Mouse (Mus musculus) spleen, postnatal 4 days (tissue): ENCODE measurements around the gene Serinc4.
A peak's percentile ranks its signal among the peaks of the same experiment; 100 is the strongest.

Experiments used
- DNase-seq, 2 experiments: peaks; one replicate each; pipeline ENCODE4 v3.0.0; 2022; ENCODE audit warnings: low spot score in 2 of 2

The Serinc4 gene

DNA sequence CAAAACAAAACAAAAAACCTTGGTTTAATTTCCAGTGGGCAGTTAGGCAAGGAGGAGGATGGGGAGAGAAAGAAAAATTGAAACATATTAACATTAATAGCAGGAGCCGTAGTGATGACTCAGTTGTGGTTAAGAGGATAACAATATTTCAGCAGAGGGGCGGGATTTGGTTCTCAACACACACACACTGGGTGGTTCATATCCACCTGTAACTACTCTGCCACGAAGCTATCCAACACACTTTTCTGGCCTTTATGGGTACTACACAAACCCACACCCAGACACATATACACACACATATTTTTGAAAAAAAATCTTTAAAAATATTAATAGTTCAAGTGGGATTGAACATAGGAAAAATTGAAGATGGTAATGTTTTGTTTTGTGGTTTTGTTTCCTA, 9.6 kb downstream of the Serinc4 start:
- no peak for DNase-seq

DNA sequence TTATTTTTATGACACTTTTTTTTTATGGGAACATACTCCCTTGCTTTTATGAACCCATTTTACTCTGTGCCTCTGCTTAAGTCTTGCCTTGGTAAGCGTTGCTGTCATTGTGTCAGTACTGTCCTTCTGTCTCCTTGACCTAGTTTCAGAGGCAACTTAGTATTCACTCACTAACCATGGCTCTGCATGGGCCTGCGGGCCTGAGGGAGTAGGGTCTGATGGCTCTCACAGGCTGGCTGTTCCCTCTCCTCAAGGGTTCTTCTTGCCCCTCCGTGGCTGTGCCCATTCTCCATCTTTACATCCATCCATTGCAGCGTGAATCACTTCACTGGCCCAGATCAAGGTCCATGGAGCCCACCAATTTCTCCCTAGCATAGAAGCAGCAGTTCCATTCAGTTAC, 10.1 kb downstream of the Serinc4 start:
- no peak for DNase-seq

DNA sequence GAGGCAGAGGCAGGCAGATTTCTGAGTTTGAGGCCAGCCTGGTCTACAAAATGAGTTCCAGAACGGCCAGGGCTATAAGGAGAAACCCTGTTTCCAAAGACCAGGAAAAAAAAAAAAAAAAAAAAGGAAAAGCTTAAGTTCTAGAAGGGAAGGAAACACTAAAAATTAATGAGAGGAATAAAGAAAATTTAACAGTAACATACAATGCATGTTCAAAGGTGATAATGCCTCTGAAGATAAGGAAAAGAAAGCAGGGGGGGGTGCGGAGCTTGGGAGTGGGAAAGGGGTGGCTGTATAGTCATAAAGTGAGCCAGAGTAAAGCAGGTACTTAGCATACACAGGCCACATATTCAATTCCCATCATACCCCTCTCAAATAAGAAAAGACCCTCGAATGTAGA, 11.5 kb downstream of the Serinc4 start:
- no peak for DNase-seq

GRCm38 (mm10) chr2:121444178-121444577, 12.4 kb downstream of the Serinc4 start, which contains the start of gene Ell3:
Gene Ell3, minus strand, starts transcription at chr2:121444278.
- no peak for DNase-seq

DNA sequence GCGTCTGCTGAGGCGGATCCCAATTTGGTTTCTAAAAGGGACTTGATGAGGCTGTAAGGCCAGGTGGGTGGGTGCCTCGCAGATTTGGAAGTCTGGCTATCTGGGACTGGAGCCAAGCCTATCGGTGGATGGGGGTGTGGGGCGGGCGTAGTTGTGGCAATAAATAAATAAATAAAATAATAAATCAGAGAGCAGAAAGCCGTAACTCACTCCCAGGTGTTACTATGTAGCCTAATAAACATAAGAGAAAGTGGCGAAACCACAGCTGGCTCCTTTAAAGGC, 13.6 kb downstream of the Serinc4 start:
- no peak for DNase-seq

DNA sequence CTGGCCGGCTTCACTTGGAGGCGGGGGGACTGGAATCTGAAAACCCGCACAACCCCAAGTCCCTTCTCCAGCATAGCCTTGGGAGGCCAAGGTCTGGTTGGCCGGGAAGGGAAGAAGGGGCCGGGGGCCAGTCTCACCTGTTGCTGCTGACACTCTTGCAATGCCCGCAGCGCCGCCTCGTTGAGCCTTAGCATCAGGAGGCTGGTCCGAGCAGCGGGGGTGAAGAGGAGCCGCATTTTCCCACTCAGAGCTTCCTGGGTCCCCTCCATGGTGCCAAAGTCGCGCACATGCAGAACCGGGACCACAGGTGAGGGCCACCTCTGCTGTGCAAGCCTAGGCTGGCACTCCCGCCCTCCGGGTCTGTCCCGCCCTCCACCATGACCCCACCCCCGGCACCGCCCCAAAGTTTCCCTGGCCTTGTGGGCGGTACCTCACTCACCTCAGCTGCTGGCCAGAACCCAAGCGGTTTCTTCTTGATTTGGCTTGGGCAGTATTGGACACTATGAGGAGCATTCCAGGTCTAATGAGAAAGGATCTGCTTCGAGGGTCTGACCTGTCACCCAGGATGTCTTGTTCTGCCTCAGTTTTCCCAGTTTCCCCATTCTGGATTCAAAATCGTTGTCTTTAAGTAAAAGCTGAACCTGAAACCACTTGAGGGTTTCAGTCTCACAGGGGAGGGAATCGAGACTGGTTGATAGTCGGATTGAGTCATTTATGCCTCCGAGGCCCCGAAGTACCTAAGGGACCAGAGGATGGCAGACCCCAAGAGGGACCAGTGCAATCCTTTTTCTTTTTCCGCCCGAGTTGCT, 14.1 kb downstream of the Serinc4 start:
- DNase-seq = peak; percentile 81 to 89

GRCm38 (mm10) chr2:121441800-121442199, 14.8 kb downstream of the Serinc4 start:
- peak; percentile 58 to 68 for DNase-seq

DNA sequence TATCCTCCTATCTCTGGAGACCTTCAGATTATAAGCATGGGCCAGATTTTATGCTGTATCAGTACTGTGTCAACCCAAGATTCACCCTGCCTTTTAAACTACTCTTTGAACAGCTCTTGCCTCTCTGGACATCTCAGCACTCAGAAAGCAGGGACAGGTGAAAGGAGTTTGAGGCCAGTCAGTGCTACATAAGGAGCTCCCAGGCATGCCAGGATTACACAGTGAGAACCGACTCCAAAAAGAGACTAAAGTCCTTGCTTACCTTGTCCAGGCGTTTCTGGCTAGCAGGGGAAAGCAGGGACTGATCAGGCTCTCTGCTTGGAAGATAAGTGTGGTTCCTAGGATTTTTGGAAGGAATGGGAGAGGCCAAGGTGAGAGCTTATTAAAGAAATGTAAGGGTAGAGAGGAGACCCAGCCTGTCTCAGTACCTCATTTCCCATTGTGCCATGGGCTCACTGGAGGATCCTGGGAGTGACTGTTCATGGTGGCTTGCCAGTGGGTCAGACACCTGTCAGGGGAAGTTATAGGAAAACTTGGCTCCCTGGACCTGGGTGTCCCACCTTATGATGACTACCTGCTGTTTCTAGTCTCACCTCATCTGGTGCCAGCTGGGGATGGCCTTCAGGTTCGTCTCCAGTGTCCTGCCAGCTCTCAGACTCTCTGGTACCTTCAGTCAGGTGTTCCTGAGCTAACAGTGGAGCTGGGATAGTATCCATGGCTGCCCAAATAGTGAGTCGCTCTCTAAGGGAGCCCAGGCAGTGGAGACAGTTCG, 15.6 kb downstream of the Serinc4 start:
- DNase-seq = no peak

DNA sequence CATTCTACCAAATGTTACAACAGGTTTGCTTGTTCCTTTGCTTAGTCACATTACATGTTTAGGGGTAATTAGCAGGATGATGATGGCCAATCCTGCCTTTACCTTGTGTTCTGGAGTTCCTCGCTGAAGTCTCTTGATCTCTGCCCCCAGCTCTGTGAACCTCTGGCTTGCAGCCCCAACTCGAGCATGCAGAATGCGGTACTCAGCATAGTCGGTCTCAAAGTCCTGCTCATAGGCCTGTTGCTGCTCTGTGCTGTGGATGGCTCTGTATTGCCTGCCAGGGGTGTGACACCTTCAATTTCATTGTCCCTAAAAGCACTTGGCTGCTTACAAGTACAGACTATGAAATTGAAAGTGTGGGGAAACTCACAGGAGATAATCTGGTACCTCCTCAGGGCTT, 16.8 kb downstream of the Serinc4 start:
- DNase-seq = no peak

- no peak for DNase-seq
These were observed 21.7 kb downstream of the Serinc4 start for GRCm38 (mm10) chr2:121434854-121435253.

GRCm38 (mm10) chr2:121425890-121426289, 30.7 kb downstream of the Serinc4 start:
- DNase-seq = no peak

GRCm38 (mm10) chr2:121423166-121423565, 33.4 kb downstream of the Serinc4 start:
- no peak for DNase-seq

DNA sequence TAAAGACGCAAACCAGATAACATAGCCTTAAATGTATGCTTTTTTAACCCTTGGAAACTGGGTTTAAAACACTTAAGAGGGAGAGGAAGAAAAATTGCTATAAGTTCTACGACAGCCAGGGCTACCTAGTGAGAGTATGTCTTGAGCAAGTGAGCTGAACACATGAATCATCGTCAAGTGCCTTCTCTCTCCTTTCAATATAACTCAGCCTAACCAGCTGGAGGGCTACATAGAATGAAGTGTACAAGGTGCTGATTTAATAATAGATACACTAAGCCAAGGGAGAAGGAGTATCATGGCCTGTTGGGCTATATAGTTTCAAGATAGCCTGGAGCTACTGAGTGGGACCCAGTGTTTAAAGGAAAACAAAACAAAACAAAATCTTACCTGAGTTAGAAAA, 38.1 kb downstream of the Serinc4 start:
- DNase-seq = no peak

- no peak for DNase-seq
These were observed 40.2 kb downstream of the Serinc4 start for GRCm38 (mm10) chr2:121416356-121416755.

DNA sequence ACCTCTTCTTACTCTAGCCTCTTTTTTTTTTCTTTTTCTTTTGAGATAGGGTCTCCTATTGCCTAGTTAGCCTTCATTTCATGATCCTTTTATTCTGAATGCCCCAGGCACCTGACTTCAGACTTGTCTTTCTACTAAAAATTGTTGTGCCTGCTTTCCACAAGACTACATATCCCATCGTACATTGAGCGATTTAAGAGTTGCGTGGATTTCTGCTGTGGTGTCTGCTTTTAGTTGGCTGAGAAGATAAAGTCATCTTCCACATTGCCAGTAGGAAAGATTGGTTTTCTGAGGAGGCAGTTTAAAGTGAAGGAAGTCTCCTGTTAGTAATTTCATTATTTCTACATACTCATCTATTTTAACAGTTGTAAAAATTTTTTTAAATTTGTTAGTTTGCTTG, 41.0 kb downstream of the Serinc4 start:
- no peak for DNase-seq

DNA sequence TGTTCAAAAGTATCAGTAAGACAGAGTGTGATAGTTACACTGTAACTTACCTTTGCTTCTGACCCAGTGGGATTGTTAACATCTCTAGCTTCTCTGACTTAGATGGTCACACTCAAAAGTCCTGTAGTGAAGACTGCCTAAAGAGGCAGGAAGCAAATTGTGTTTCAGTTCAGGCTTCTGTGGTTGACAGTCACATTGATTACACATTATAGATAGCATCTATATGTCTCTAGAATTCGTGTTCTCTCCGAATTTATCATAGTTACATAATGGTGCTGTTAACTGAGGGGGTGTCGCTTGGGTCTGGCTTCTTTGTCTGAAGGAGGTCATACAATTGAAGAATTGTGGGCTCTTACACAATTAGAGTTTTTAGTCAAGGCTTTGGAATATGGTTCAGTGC, 41.5 kb downstream of the Serinc4 start:
- no peak for DNase-seq

- DNase-seq = no peak
These were observed 42.4 kb downstream of the Serinc4 start for GRCm38 (mm10) chr2:121414139-121414685.

DNA sequence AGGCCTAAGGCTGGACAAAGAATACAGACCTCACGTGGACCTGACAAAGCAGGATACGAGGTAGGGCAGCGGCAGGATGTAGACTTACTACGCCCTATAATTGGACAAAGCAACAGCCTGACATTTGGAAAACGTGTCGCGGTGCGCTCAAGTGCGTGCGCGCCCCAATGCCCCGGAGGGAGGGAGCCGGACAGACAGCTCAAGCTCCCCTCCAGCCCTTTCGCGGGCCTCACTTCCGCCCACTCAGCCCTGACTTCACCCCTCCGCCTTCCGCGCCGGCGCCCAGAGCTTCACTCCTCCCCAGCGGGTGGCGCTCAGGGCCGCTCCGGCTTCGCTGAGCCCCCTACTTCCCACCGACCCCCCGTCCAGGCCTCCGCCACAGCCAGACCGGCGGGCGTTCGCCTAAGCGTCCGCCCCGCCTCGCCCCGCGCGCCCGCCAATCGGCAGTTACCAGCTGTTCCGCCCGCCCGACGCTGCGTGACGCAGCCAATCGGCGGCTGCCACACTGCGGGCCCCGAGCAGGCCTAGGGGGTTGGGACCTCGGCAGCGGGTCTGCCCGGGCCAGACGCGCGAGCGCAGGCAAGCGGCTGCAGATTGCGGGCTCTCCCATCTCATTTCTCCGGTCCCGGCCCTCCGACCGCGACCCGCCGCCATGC, 43.1 kb downstream of the Serinc4 start, which contains the start of the genes Pdia3 and Catsper2:
Pdia3 (plus strand) TSS at position 389 of the 656 bp plus-strand sequence.
Catsper2 (minus strand) TSS at position 406 of the 656 bp plus-strand sequence.
- DNase-seq = peak; percentile 94 to 97

GRCm38 (mm10) chr2:121412843-121413386, 43.7 kb downstream of the Serinc4 start:
- peak in 1 of 2 experiments; percentile 21 for DNase-seq

DNA sequence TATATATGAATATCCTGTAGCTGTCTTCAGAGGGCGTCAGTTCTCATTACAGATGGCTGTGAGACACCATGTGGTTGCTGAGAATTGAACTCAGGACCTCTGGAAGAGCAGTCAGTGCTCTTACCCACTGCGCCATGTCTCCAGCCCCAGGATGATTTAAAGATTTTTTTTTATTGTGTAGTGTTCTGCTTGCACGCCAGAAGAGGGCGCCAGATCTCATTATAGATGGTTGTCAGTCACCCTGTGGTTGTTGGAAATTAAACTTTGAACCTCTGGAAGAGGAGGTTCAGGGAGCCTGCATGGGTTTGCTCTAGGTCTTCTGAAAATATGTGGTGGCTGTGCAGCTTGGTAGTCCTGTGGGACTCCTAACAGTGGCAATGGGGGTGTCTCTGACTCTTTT, 48.4 kb downstream of the Serinc4 start:
- peak; percentile 57 to 88 for DNase-seq

GRCm38 (mm10) chr2:121403296-121403695, 53.3 kb downstream of the Serinc4 start:
- no peak for DNase-seq

GRCm38 (mm10) chr2:121396624-121397023, 60.0 kb downstream of the Serinc4 start:
- DNase-seq = peak; percentile 72 to 91
